Mouse (Mus musculus) erythroblast, embryonic 14.5 days (primary cell): ENCODE results near the gene Mrpl34.

Experiments
- GATA1 ChIP-seq: IDR thresholded peaks from 2 replicates; pipeline ENCODE4 v1.6.1; 2012; ENCODE audit warnings: low read length, inconsistent platforms, mixed read lengths
- TAL1 ChIP-seq: IDR thresholded peaks from 3 replicates; pipeline ENCODE4 v1.6.1; 2012; ENCODE audit warnings: low read length, inconsistent platforms, mixed read lengths

- TF ChIP-seq GATA1 (no peak), TAL1 (no peak)
Measured at GRCm38 (mm10) chr8:71505326-71505725, 40.6 kb downstream of the Mrpl34 start.
